Mouse (Mus musculus): ENCODE data around the gene Thtpa. TPM values are rescaled to one million over a fixed set of nuclear protein-coding genes. Genes with fewer than 3 reads are reported as not detected.

Thtpa gene
- total RNA-seq, 4 experiments from 2014 or later, result 26.2 to 31.5 (median 26.4) TPM

- no peak for DNase-seq (ENCODE audit: low spot score in 2 of 2)
Observed at GRCm38 (mm10) chr14:55077481-55078365, 16.9 kb upstream of the Thtpa start.

GRCm38 (mm10) chr14:55078366-55078989, 16.1 kb upstream of the Thtpa start:
- peak in 1 of 2 experiments; percentile 35 for DNase-seq (ENCODE audit: low spot score in 2 of 2)

- DNase-seq (ENCODE audit: low spot score in 2 of 2), result no peak
Observed at GRCm38 (mm10) chr14:55079214-55079970, 15.2 kb upstream of the Thtpa start.

GRCm38 (mm10) chr14:55081105-55081504, 13.5 kb upstream of the Thtpa start:
- DNase-seq (ENCODE audit: low spot score in 2 of 2), result no peak

- no peak for DNase-seq (ENCODE audit: low spot score in 2 of 2)
Observed at GRCm38 (mm10) chr14:55083481-55083880, 11.1 kb upstream of the Thtpa start.

GRCm38 (mm10) chr14:55085324-55086008, 9.1 kb upstream of the Thtpa start:
- no peak for DNase-seq (ENCODE audit: low spot score in 2 of 2)

- no peak for DNase-seq (ENCODE audit: low spot score in 2 of 2)
Observed at GRCm38 (mm10) chr14:55086009-55086514, 8.5 kb upstream of the Thtpa start.

- no peak for DNase-seq (ENCODE audit: low spot score in 2 of 2)
Observed at GRCm38 (mm10) chr14:55089199-55089947, 5.2 kb upstream of the Thtpa start.

- DNase-seq (ENCODE audit: low spot score in 2 of 2), result no peak
Observed at GRCm38 (mm10) chr14:55091209-55091865, 3.2 kb upstream of the Thtpa start.

- DNase-seq (ENCODE audit: low spot score in 2 of 2), result peak; percentile 89 to 97
Observed at GRCm38 (mm10) chr14:55092011-55092577, 2.5 kb upstream of the Thtpa start, which contains the start of gene Zfhx2. Zfhx2 (minus strand) TSS chr14:55092324.

GRCm38 (mm10) chr14:55093927-55094326, 657 bp upstream of the Thtpa start:
- no peak for DNase-seq (ENCODE audit: low spot score in 2 of 2)

GRCm38 (mm10) chr14:55095263-55095662, 679 bp downstream of the Thtpa start:
- DNase-seq (ENCODE audit: low spot score in 2 of 2), result no peak

- DNase-seq (ENCODE audit: low spot score in 2 of 2), result no peak
Observed at GRCm38 (mm10) chr14:55095671-55096070, 1.1 kb downstream of the Thtpa start.

- no peak for DNase-seq (ENCODE audit: low spot score in 2 of 2)
Observed at GRCm38 (mm10) chr14:55096573-55097087, 2.0 kb downstream of the Thtpa start.

- no peak for DNase-seq (ENCODE audit: low spot score in 2 of 2)
Observed at GRCm38 (mm10) chr14:55097646-55098045, 3.1 kb downstream of the Thtpa start.

- no peak for DNase-seq (ENCODE audit: low spot score in 2 of 2)
Observed at GRCm38 (mm10) chr14:55098067-55098466, 3.5 kb downstream of the Thtpa start.

GRCm38 (mm10) chr14:55101592-55101991, 7.0 kb downstream of the Thtpa start:
- DNase-seq (ENCODE audit: low spot score in 2 of 2), result no peak

- no peak for DNase-seq (ENCODE audit: low spot score in 2 of 2)
Observed at GRCm38 (mm10) chr14:55102253-55102785, 7.7 kb downstream of the Thtpa start.

GRCm38 (mm10) chr14:55104365-55104764, 9.8 kb downstream of the Thtpa start:
- DNase-seq (ENCODE audit: low spot score in 2 of 2), result no peak
